Mouse (Mus musculus): ENCODE data around the gene Glrx5.

DNA sequence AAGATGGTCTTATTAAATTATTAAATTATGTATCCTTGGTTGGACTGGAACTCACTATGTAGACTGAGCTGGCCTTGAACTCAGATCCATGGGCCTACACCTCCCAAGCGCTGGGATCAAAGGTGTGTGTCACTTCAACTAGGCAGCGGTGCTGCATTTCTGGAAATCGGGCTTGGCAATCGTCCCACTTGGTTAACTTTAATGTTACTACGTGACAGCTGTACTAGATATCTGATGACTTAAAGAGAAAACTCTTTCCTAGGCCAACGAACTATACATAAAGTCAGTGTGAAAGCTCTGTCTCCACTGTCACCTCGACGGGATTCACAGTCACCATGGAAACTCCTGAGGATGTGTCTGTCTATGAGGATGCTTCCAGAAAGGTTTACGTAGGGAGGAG lies 2.6 kb upstream of the Glrx5 start:
- no peak for TF ChIP-seq CTCF (IDR thresholded peaks at IDR 0.05; ENCODE audit: low read depth, low read length)
- no peak for TF ChIP-seq TAL1 (conservative IDR thresholded peaks at IDR 0.05; ENCODE audit: low read depth, low read length)
- no peak for TF ChIP-seq POLR2AphosphoS5 (IDR thresholded peaks at IDR 0.05; ENCODE audit: insufficient replicate concordance, low read depth, low read length)
- TF ChIP-seq GATA1 (IDR thresholded peaks at IDR 0.05; ENCODE audit: borderline replicate concordance, low read length) = no peak
- no peak for TF ChIP-seq GATA2 (IDR thresholded peaks at IDR 0.05; ENCODE audit: borderline replicate concordance, low read depth, low read length)

Data from G1E (cell line).